Mouse (Mus musculus) hindbrain, postnatal 0 days (tissue): ENCODE results near the gene Dusp27. TPM values are rescaled to one million over a fixed set of nuclear protein-coding genes. Genes with fewer than 3 reads are reported as not detected.
"Not testable (repeated sequence)": the region's sequence is repeated elsewhere in the genome, so short reads cannot be mapped to it uniquely, and the experiment has no call there.

Experiments used
- ATAC-seq: fragments of 200-750 bp; cut with Nextera tagmentation; 2 replicates; pipeline ENCODE4 v1.8.0; 2017; ENCODE audit warnings: mild to moderate bottlenecking, moderate TSS enrichment, moderate library complexity
- DNase-seq: peaks from one replicate; pipeline ENCODE4 v3.0.0-alpha.2; 2015; ENCODE audit warnings: low spot score
- H3K27ac ChIP-seq: fragments of 300-500 bp; sonication (generic); 2 replicates; pipeline ENCODE4 v1.5.1; 2014; ENCODE audit warnings: mild to moderate bottlenecking
- H3K27me3 ChIP-seq: fragments of 300-500 bp; sonication (generic); 2 replicates; pipeline ENCODE4 v1.6.1; 2014; ENCODE audit warnings: low read length, mixed read lengths; ENCODE audit not compliant: insufficient read depth
- H3K36me3 ChIP-seq: fragments of 300-500 bp; sonication (generic); 2 replicates; pipeline ENCODE4 v1.6.1; 2014; ENCODE audit warnings: low read length, mixed read lengths; ENCODE audit not compliant: insufficient read depth
- H3K4me1 ChIP-seq: fragments of 300-500 bp; sonication (generic); 2 replicates; pipeline ENCODE4 v1.6.1; 2014; ENCODE audit warnings: antibody characterized with exemption, low read length, mixed read lengths; ENCODE audit not compliant: insufficient read depth
- H3K4me2 ChIP-seq: fragments of 300-500 bp; sonication (generic); 2 replicates; pipeline ENCODE4 v1.6.1; 2014; ENCODE audit warnings: low read depth, mild to moderate bottlenecking, low read length, moderate library complexity, mixed read lengths
- H3K4me3 ChIP-seq: fragments of 300-500 bp; sonication (generic); 2 replicates; pipeline ENCODE4 v1.5.1; 2014; ENCODE audit warnings: low read length
- H3K9ac ChIP-seq: fragments of 300-500 bp; sonication (generic); replicated peaks from 2 replicates; pipeline ENCODE4 v1.6.1; 2014; ENCODE audit warnings: mild to moderate bottlenecking, low read length, moderate library complexity, mixed read lengths
- H3K9me3 ChIP-seq: fragments of 300-500 bp; sonication (generic); 2 replicates; pipeline ENCODE4 v1.6.1; 2016; ENCODE audit warnings: low read length, mixed read lengths
- CTCF ChIP-seq: IDR thresholded peaks from 2 replicates; pipeline ENCODE4 v1.5.1; 2016; ENCODE audit warnings: antibody characterized with exemption, control low read depth, low read depth
- WGBS: fragments of 180-500 bp; shearing (Covaris S2); extraction: QIAGEN DNeasy Blood & Tissue Kit; methylation state at CpG from one replicate; pipeline ENCODE4 v1.1.7; 2014; 5-methylcytosine and 5-hydroxymethylcytosine counted together
- polyA plus RNA-seq: library from polyadenylated mRNA; unstranded; fragments of >200 nt; fragmentation: Nextera tagmentation; extraction: Ambion mirVana; gene quantifications from 2 replicates; pipeline ENCODE4 v1.2.1, GENCODE M21; 2015
- total RNA-seq: library from RNA; depleted of rRNA; stranded (reverse); fragments of >200 nt; gene quantifications from 2 replicates; pipeline ENCODE4 v1.2.3, GENCODE M21; 2014

The Dusp27 gene
- total and polyA plus RNA-seq, 2 experiments from 2014 or later = 0.58 to 0.64 TPM

DNA sequence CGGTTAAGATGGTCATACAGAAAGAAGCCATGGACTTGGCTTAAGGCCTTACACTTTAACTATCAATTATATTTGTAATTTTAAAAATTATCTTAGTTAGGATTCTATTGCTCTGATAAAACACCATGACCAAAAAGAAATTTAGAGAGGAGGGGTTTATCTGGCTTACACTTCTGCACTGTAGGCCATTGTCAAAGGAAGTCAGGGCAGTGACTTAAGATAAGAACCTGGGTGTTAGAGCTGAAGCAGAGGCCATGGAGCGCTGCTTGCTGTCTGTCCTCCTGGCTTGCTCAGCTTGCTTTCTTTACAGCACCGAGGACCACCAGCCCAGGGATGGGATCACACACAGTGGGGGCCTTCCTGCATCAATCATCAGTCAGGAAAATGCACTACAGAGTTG lies 19.9 kb upstream of the Dusp27 start:
- Histone ChIP-seq H3K27me3 (no peaks in the 10 kb centered on the region), H3K27ac (no peak overlapping the region), H3K4me3 (no peak overlapping the region), H3K9ac (no peak overlapping the region), H3K9me3 (no peaks in the 10 kb centered on the region), H3K4me1 (no peaks in the 10 kb centered on the region), H3K36me3 (no peaks in the 10 kb centered on the region), H3K4me2 (no peak overlapping the region)
- 69% methylated on average over 3 of the region's 3 CpGs for WGBS
- no peak for ATAC-seq
- DNase-seq = no peak
- TF ChIP-seq CTCF = no peak

DNA sequence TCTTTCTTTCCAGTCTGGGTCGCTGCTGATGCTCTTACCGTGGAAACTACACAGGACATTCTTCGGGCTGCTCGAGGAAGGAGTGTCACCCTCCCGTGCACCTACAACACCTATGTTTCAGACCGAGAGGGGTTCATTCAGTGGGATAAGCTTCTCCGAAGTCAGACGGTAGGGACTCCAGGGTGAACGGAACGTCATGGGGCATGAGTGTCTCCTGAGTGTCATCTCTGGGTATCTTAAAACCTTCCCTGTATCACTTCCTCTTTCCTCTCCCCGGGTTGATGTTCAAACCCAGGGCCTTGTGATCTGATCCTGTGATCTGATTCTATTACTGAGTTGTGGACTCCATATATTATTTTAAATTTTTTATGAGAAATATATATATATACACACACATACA lies 18.9 kb upstream of the Dusp27 start:
- Histone ChIP-seq H3K4me2 (no peak overlapping the region), H3K36me3 (no peaks in the 10 kb centered on the region), H3K9ac (no peak overlapping the region), H3K4me1 (no peaks in the 10 kb centered on the region), H3K27me3 (no peaks in the 10 kb centered on the region), H3K27ac (no peak overlapping the region), H3K4me3 (no peak overlapping the region), H3K9me3 (no peaks in the 10 kb centered on the region)
- DNase-seq (no peak), ATAC-seq (no peak)
- TF ChIP-seq CTCF = no peak
- WGBS = 91% methylated on average over 11 of the region's 11 CpGs

DNA sequence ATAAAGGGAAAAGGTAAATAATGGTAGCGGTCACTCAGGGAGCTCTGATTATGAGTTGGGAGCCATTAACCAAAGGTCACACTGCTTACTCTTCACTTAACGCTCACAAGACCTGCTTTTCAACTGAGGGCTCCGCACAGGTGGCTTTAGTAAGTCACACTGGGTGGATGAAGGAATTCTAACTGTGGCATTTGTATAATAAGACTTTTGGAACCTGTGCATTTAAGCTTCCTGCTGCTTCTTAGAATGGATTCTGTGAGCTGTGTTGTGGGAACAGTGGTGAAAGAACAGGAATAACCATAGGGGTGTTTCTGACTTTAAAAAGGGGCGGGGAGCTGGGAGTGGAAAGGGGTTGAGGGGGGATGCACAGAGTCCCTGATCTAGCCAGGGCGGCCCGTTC lies 14.6 kb upstream of the Dusp27 start:
- 82% methylated on average over 6 of the region's 6 CpGs for WGBS
- H3K4me3 ChIP-seq = no peak overlapping the region
- ATAC-seq (no peak), DNase-seq (no peak)
- no peak overlapping the region for H3K27ac ChIP-seq
- no peak overlapping the region for H3K9ac ChIP-seq
- H3K36me3 ChIP-seq = no peaks in the 10 kb centered on the region
- no peak for TF ChIP-seq CTCF
- H3K4me2 ChIP-seq = no peak overlapping the region
- no peaks in the 10 kb centered on the region for H3K27me3 ChIP-seq
- no peaks in the 10 kb centered on the region for H3K4me1 ChIP-seq
- no peaks in the 10 kb centered on the region for H3K9me3 ChIP-seq

DNA sequence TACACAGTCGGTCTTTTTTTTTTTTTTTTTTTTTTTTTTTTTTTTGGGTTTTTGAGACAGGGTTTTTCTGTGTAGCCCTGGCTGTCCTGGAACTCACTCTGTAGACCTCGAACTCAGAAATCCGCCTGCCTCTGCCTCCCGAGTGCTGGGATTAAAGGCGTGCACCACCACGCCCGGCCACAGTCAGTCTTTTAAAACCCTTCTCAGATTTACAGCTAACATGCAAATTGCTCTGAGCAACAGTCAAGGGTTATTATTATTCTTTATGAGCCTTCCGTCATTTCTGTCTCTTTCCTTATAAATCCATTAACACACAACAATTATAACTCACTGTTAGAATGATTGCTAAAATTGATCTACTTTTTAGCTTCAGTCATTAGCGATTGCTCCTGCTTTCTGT lies 14.1 kb upstream of the Dusp27 start:
- 90% methylated on average over 9 of the region's 9 CpGs for WGBS
- ATAC-seq, H3K36me3 ChIP-seq: not testable (repeated sequence)

GRCm38 (mm10) chr1:166139620-166140184 lies 12.0 kb upstream of the Dusp27 start:
- no peak for TF ChIP-seq CTCF
- Histone ChIP-seq H3K4me3 (no peak overlapping the region), H3K27ac (no peak overlapping the region), H3K36me3 (no peaks in the 10 kb centered on the region), H3K4me2 (no peak overlapping the region), H3K9me3 (no peaks in the 10 kb centered on the region), H3K4me1 (no peaks in the 10 kb centered on the region), H3K9ac (no peak overlapping the region), H3K27me3 (no peaks in the 10 kb centered on the region)
- 51% methylated on average over 4 of the region's 4 CpGs for WGBS
- DNase-seq (peak; percentile 40), ATAC-seq (no peak)

More for the DNA sequence above, 14.1 kb upstream of the Dusp27 start:
- H3K27ac ChIP-seq, DNase-seq, H3K9me3 ChIP-seq, H3K27me3 ChIP-seq, H3K9ac ChIP-seq, H3K4me1 ChIP-seq, H3K4me3 ChIP-seq, H3K4me2 ChIP-seq: not testable (repeated sequence)

DNA sequence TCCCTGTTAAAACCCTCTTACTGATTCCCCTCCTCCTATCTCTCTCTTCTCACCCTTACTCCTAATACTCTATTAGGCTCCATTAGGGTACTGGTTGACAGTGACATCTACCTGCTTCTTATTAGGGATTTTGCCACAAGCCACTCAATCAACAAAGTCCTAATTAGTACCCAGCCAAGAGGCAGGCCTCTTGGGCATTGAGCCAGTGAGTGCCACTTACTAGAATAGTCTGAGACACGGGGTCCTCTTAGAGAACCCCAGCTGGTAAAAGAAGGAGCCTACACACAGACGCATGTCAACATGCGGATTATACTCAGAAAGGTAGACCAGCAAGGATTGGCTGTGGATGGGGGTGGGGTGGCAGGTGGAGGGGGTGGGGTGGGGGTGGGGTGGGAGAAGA lies 11.4 kb upstream of the Dusp27 start:
- no peak for DNase-seq
- WGBS = 49% methylated on average over 3 of the region's 3 CpGs
- Histone ChIP-seq H3K4me3 (no peak overlapping the region), H3K27me3 (no peaks in the 10 kb centered on the region), H3K4me2 (no peak overlapping the region), H3K36me3 (no peaks in the 10 kb centered on the region), H3K9ac (no peak overlapping the region), H3K4me1 (no peaks in the 10 kb centered on the region), H3K9me3 (no peaks in the 10 kb centered on the region), H3K27ac (no peak overlapping the region)
- no peak for ATAC-seq
- no peak for TF ChIP-seq CTCF

GRCm38 (mm10) chr1:166138136-166138535 lies 10.4 kb upstream of the Dusp27 start:
- Histone ChIP-seq H3K36me3 (no peaks in the 10 kb centered on the region), H3K4me2 (no peak overlapping the region), H3K4me3 (no peak overlapping the region), H3K27me3 (no peaks in the 10 kb centered on the region), H3K4me1 (no peaks in the 10 kb centered on the region), H3K9me3 (no peaks in the 10 kb centered on the region), H3K9ac (no peak overlapping the region), H3K27ac (no peak overlapping the region)
- DNase-seq (no peak), ATAC-seq (no peak)
- no peak for TF ChIP-seq CTCF
- 71% methylated on average over 13 of the region's 13 CpGs for WGBS
